Mouse (Mus musculus) hindbrain, embryonic 11.5 days (tissue): ENCODE data around the gene Cfb. TPM values are rescaled to one million over a fixed set of nuclear protein-coding genes. Genes with fewer than 3 reads are reported as not detected.
A peak's percentile ranks its signal among the peaks of the same experiment; 100 is the strongest.

ENCODE experiments used
- ATAC-seq: fragments of 200-750 bp; cut with Nextera tagmentation; 2 replicates; pipeline ENCODE4 v1.8.0; 2017; ENCODE audit warnings: mild to moderate bottlenecking, moderate TSS enrichment, moderate library complexity; ENCODE audit not compliant: low FRiP score
- DNase-seq: peaks from one replicate; pipeline ENCODE4 v3.0.0-alpha.2; 2015; ENCODE audit warnings: low spot score
- H3K27ac ChIP-seq: fragments of 300-500 bp; sonication (generic); 2 replicates; pipeline ENCODE4 v1.5.1; 2014; ENCODE audit warnings: mild to moderate bottlenecking, low read depth, low read length
- H3K27me3 ChIP-seq: fragments of 300-500 bp; sonication (generic); 2 replicates; pipeline ENCODE4 v1.6.1; 2014; ENCODE audit warnings: mild to moderate bottlenecking, low read length, moderate library complexity, mixed read lengths; ENCODE audit not compliant: control insufficient read depth, insufficient read depth
- H3K36me3 ChIP-seq: fragments of 300-500 bp; sonication (generic); 2 replicates; pipeline ENCODE4 v1.6.1; 2014; ENCODE audit warnings: mild to moderate bottlenecking, low read length, moderate library complexity, mixed read lengths; ENCODE audit not compliant: control insufficient read depth, insufficient read depth
- H3K4me1 ChIP-seq: fragments of 300-500 bp; sonication (generic); replicated peaks from 2 replicates; pipeline ENCODE4 v1.6.1; 2014; ENCODE audit warnings: low read length, mixed read lengths; ENCODE audit not compliant: control insufficient read depth, insufficient read depth
- H3K4me2 ChIP-seq: fragments of 300-500 bp; sonication (generic); replicated peaks from 2 replicates; pipeline ENCODE4 v1.6.1; 2014; ENCODE audit warnings: mild to moderate bottlenecking, low read depth, low read length
- H3K4me3 ChIP-seq: fragments of 300-500 bp; sonication (generic); 2 replicates; pipeline ENCODE4 v1.5.1; 2014; ENCODE audit warnings: low read depth, low read length
- H3K9ac ChIP-seq: fragments of 300-500 bp; sonication (generic); 2 replicates; pipeline ENCODE4 v1.6.1; 2014; ENCODE audit warnings: low read depth, low read length
- H3K9me3 ChIP-seq: fragments of 300-500 bp; sonication (generic); 2 replicates; pipeline ENCODE4 v1.6.1; 2016; ENCODE audit warnings: low read length; ENCODE audit not compliant: control insufficient read depth
- WGBS: fragments of 180-500 bp; shearing (Covaris S2); extraction: QIAGEN DNeasy Blood & Tissue Kit; methylation state at CpG from one replicate; pipeline ENCODE4 v1.1.7; 2014; 5-methylcytosine and 5-hydroxymethylcytosine counted together
- polyA plus RNA-seq: library from polyadenylated mRNA; unstranded; fragments of >200 nt; fragmentation: Nextera tagmentation; extraction: Ambion mirVana; gene quantifications from 2 replicates; pipeline ENCODE4 v1.2.1, GENCODE M21; 2014

Gene Cfb
- polyA plus RNA-seq, 1 experiment from 2014 or later: 2.1 TPM

GRCm38 (mm10) chr17:34850517-34851125 lies 11.7 kb downstream of the Cfb start:
- H3K4me2 ChIP-seq: peak overlapping the region; percentile 96
- H3K4me1 ChIP-seq: peaks cover 5% of the 10 kb centered on the region; the same call in 1 of the 2 replicates
- 0 out of 2 replicates have a peak overlapping the region, but pooled peaks have one; percentile 24 for H3K27ac ChIP-seq
- DNase-seq: no peak
- no peaks in the 10 kb centered on the region for H3K27me3 ChIP-seq
- 0 out of 2 replicates have a peak, but pooled peaks cover 7% of the 10 kb centered on the region for H3K36me3 ChIP-seq
- no peaks in the 10 kb centered on the region for H3K9me3 ChIP-seq
- ATAC-seq: peak; percentile 69
- peak overlapping the region; percentile 87 for H3K9ac ChIP-seq
- WGBS: 2% methylated on average over 25 of the region's 25 CpGs
- H3K4me3 ChIP-seq: peak overlapping the region; percentile 92

GRCm38 (mm10) chr17:34849722-34850516 lies 12.4 kb downstream of the Cfb start, which contains the start of the genes Skiv2l and Nelfe:
Gene Skiv2l, minus strand, starts transcription at chr17:34850210.
Gene Nelfe, plus strand, starts transcription at chr17:34850391.
- H3K27ac ChIP-seq: 0 out of 2 replicates have a peak within 1 kb of the TSS, but pooled peaks have one; percentile 24
- ATAC-seq (peak; percentile 97), DNase-seq (peak; percentile 99)
- no peaks in the 10 kb centered on the region for H3K27me3 ChIP-seq
- peak within 1 kb of the TSS; percentile 87 for H3K9ac ChIP-seq
- H3K9me3 ChIP-seq: no peaks in the 10 kb centered on the region
- 0% methylated on average over 60 of the region's 65 CpGs for WGBS
- peaks cover 5% of the 10 kb centered on the region; the same call in 1 of the 2 replicates for H3K4me1 ChIP-seq
- peak within 1 kb of the TSS; percentile 92 for H3K4me3 ChIP-seq
- peak within 1 kb of the TSS; percentile 96 for H3K4me2 ChIP-seq
- H3K36me3 ChIP-seq: 0 out of 2 replicates have a peak, but pooled peaks cover 7% of the 10 kb centered on the region

GRCm38 (mm10) chr17:34847615-34848014 lies 14.7 kb downstream of the Cfb start:
- 93% methylated on average over 7 of the region's 7 CpGs for WGBS
- Histone ChIP-seq H3K27ac (no peak overlapping the region), H3K4me1 (peaks cover 5% of the 10 kb centered on the region; the same call in 1 of the 2 replicates), H3K4me3 (no peak overlapping the region), H3K36me3 (0 out of 2 replicates have a peak, but pooled peaks cover 10% of the 10 kb centered on the region), H3K27me3 (no peaks in the 10 kb centered on the region), H3K4me2 (no peak overlapping the region), H3K9me3 (no peaks in the 10 kb centered on the region), H3K9ac (no peak overlapping the region)
- DNase-seq: no peak
- ATAC-seq: no peak

- WGBS: 95% methylated on average over 6 of the region's 6 CpGs
- Histone ChIP-seq H3K9me3 (no peaks in the 10 kb centered on the region), H3K27me3 (no peaks in the 10 kb centered on the region), H3K9ac (no peak overlapping the region), H3K4me1 (peaks cover 5% of the 10 kb centered on the region; the same call in 1 of the 2 replicates), H3K4me3 (no peak overlapping the region), H3K27ac (no peak overlapping the region), H3K4me2 (no peak overlapping the region), H3K36me3 (0 out of 2 replicates have a peak, but pooled peaks cover 10% of the 10 kb centered on the region)
- DNase-seq (no peak), ATAC-seq (no peak)
Measured at GRCm38 (mm10) chr17:34847192-34847591, 15.1 kb downstream of the Cfb start.

GRCm38 (mm10) chr17:34844884-34845283 lies 17.4 kb downstream of the Cfb start:
- H3K27me3 ChIP-seq: no peaks in the 10 kb centered on the region
- ATAC-seq (no peak), DNase-seq (no peak)
- no peak overlapping the region for H3K4me3 ChIP-seq
- no peak overlapping the region for H3K4me2 ChIP-seq
- no peak overlapping the region for H3K27ac ChIP-seq
- no peaks in the 10 kb centered on the region for H3K4me1 ChIP-seq
- H3K9ac ChIP-seq: no peak overlapping the region
- no peaks in the 10 kb centered on the region for H3K9me3 ChIP-seq
- WGBS: 91% methylated on average over 13 of the region's 13 CpGs
- peaks cover 17% of the 10 kb centered on the region; the same call in 1 of the 2 replicates for H3K36me3 ChIP-seq

- Histone ChIP-seq H3K9ac (no peak overlapping the region), H3K4me1 (peaks cover 10% of the 10 kb centered on the region), H3K36me3 (peaks cover 14% of the 10 kb centered on the region; the same call in 1 of the 2 replicates), H3K4me3 (no peak overlapping the region), H3K4me2 (no peak overlapping the region), H3K27me3 (no peaks in the 10 kb centered on the region), H3K9me3 (no peaks in the 10 kb centered on the region), H3K27ac (no peak overlapping the region)
- ATAC-seq (no peak), DNase-seq (no peak)
- WGBS: 79% methylated on average over 6 of the region's 6 CpGs
Measured at GRCm38 (mm10) chr17:34840736-34841307, 21.5 kb downstream of the Cfb start.

- 92% methylated on average over 7 of the region's 7 CpGs for WGBS
- Histone ChIP-seq H3K36me3 (peaks cover 12% of the 10 kb centered on the region; the same call in 1 of the 2 replicates), H3K27ac (no peak overlapping the region), H3K4me3 (no peak overlapping the region), H3K4me2 (no peak overlapping the region), H3K4me1 (peaks cover 14% of the 10 kb centered on the region), H3K9ac (no peak overlapping the region), H3K27me3 (no peaks in the 10 kb centered on the region), H3K9me3 (no peaks in the 10 kb centered on the region)
- ATAC-seq: no peak
- no peak for DNase-seq
Measured at GRCm38 (mm10) chr17:34838785-34839184, 23.5 kb downstream of the Cfb start.

DNA sequence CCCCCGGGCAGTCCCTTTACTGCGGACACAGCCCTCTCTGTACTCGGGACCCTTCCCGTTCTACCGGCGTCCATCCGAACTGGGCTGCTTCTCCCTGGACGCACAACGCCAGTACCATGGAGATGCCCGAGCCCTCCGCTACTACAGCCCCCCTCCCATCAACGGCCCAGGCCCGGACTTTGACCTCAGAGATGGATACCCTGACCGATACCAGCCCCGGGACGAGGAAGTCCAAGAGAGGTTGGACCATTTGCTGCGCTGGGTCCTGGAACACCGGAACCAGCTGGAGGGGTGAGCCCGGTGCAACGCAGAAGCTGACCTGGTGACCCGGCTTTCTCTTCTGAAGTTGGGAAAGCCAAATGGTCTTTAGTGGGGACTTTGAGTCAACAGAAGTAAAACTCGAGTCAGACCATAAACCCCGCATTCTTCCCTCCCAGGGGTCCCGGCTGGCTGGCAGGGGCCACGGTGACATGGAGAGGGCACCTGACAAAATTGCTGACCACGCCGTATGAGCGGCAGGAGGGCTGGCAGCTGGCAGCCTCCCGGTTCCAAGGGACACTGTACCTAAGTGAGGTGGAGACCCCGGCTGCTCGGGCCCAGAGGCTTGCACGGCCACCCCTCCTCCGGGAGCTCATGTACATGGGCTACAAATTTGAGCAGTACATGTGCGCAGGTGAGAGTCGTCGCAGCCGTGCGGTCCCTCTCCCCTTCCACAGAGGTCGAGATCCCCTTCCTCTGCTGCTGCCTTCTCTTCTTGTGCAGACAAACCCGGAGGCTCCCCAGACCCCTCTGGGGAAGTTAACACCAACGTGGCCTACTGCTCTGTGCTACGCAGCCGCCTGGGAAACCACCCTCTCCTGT lies 24.6 kb downstream of the Cfb start:
- Histone ChIP-seq H3K9ac (peak overlapping the region; percentile 72), H3K36me3 (peaks cover 12% of the 10 kb centered on the region; the same call in 1 of the 2 replicates), H3K9me3 (no peaks in the 10 kb centered on the region), H3K4me1 (peaks cover 14% of the 10 kb centered on the region), H3K27ac (no peak overlapping the region), H3K4me2 (peak overlapping the region; percentile 81), H3K27me3 (no peaks in the 10 kb centered on the region), H3K4me3 (peak overlapping the region; percentile 74)
- DNase-seq (no peak), ATAC-seq (peak; percentile 25)
- WGBS: 42% methylated on average over 43 of the region's 43 CpGs
